Mouse (Mus musculus) gastrocnemius, adult 2 months (tissue): ENCODE measurements at regions not wholly inside any gene's neighbourhood (a gene's known extent, or its start where the extent isn't known, plus 50 kb on each side); places are given as distances from the start of the nearest gene placed in this dataset.

Experiments
- DNase-seq: peaks from one replicate; pipeline ENCODE4 v3.0.0; 2022
- H3K27ac ChIP-seq: fragments of 200-600 bp; 2 replicates; pipeline ENCODE4 v1.8.1; 2022; ENCODE audit warnings: mild to moderate bottlenecking
- H3K4me3 ChIP-seq: fragments of 200-600 bp; 2 replicates; pipeline ENCODE4 v1.8.1; 2022; ENCODE audit warnings: mild to moderate bottlenecking, moderate library complexity
- CTCF ChIP-seq: fragments of 200-600 bp; IDR thresholded peaks from 2 replicates; pipeline ENCODE4 v1.8.1; 2022; ENCODE audit warnings: antibody characterized with exemption, mild to moderate bottlenecking, moderate library complexity
- intact Hi-C: fragments of 180-260 bp; cut with DNase I; formaldehyde crosslinking; loops from one replicate; pipeline ENCODE4 v1.15.1; 2025

GRCm38 (mm10) chr6:103213160-103213559 is 297.2 kb upstream of the Chl1 start:
- DNase-seq = peak; percentile 14
- intact Hi-C loops = no loop called here
- no peak for TF ChIP-seq CTCF

GRCm38 (mm10) chr6:103236896-103237295 is 273.5 kb upstream of the Chl1 start:
- no peak overlapping the region for H3K4me3 ChIP-seq

More at GRCm38 (mm10) chr6:103213160-103213559, 297.2 kb upstream of the Chl1 start:
- Histone ChIP-seq H3K27ac (no peak overlapping the region), H3K4me3 (no peak overlapping the region)

GRCm38 (mm10) chr6:103268984-103269383 is 241.4 kb upstream of the Chl1 start:
- Histone ChIP-seq H3K27ac (no peak overlapping the region), H3K4me3 (no peak overlapping the region)
- DNase-seq = no peak
- intact Hi-C loops = no loop called here
- no peak for TF ChIP-seq CTCF

More at GRCm38 (mm10) chr6:103236896-103237295, 273.5 kb upstream of the Chl1 start:
- no peak overlapping the region for H3K27ac ChIP-seq
- no peak for DNase-seq
- no peak for TF ChIP-seq CTCF
- intact Hi-C loops = no loop called here

GRCm38 (mm10) chr6:103272216-103272615 is 238.2 kb upstream of the Chl1 start:
- TF ChIP-seq CTCF = no peak
- DNase-seq = no peak
- intact Hi-C loops = no loop called here
- Histone ChIP-seq H3K27ac (no peak overlapping the region), H3K4me3 (no peak overlapping the region)

- H3K4me3 ChIP-seq = no peak overlapping the region
- no peak for TF ChIP-seq CTCF
- intact Hi-C loops = no loop called here
- H3K27ac ChIP-seq = no peak overlapping the region
- no peak for DNase-seq
Measured at GRCm38 (mm10) chr6:103275071-103275470, 235.3 kb upstream of the Chl1 start.

- TF ChIP-seq CTCF = peak; percentile 29; the same call in 1 of the 2 replicates
- intact Hi-C loops = no loop called here
- no peak overlapping the region for H3K4me3 ChIP-seq
- no peak overlapping the region for H3K27ac ChIP-seq
- no peak for DNase-seq
Measured at GRCm38 (mm10) chr6:103275476-103275875, 234.9 kb upstream of the Chl1 start.

GRCm38 (mm10) chr6:103296015-103296414 is 214.4 kb upstream of the Chl1 start:
- peak; percentile 49 for TF ChIP-seq CTCF
- intact Hi-C loops = no loop called here
- no peak for DNase-seq
- no peak overlapping the region for H3K27ac ChIP-seq
- H3K4me3 ChIP-seq = no peak overlapping the region

- intact Hi-C loops = no loop called here
- Histone ChIP-seq H3K4me3 (no peak overlapping the region), H3K27ac (no peak overlapping the region)
- peak; percentile 68 for TF ChIP-seq CTCF
- no peak for DNase-seq
Measured at GRCm38 (mm10) chr6:103306420-103307249, 203.8 kb upstream of the Chl1 start.

GRCm38 (mm10) chr6:103307250-103307580 is 203.2 kb upstream of the Chl1 start:
- no peak for TF ChIP-seq CTCF
- H3K27ac ChIP-seq = no peak overlapping the region
- H3K4me3 ChIP-seq = no peak overlapping the region
- DNase-seq = no peak
- intact Hi-C loops = no loop called here

GRCm38 (mm10) chr6:103312149-103312548 is 198.2 kb upstream of the Chl1 start:
- no peak for DNase-seq
- no peak for TF ChIP-seq CTCF
- Histone ChIP-seq H3K27ac (no peak overlapping the region), H3K4me3 (no peak overlapping the region)
- intact Hi-C loops = no loop called here

GRCm38 (mm10) chr6:103312935-103313334 is 197.5 kb upstream of the Chl1 start:
- TF ChIP-seq CTCF = no peak
- no peak overlapping the region for H3K4me3 ChIP-seq
- no peak overlapping the region for H3K27ac ChIP-seq
- intact Hi-C loops = no loop called here
- DNase-seq = no peak

GRCm38 (mm10) chr6:103318081-103318480 is 192.3 kb upstream of the Chl1 start:
- no peak overlapping the region for H3K4me3 ChIP-seq
- no peak for TF ChIP-seq CTCF
- no peak for DNase-seq
- intact Hi-C loops = no loop called here
- H3K27ac ChIP-seq = no peak overlapping the region

- intact Hi-C loops = no loop called here
- H3K4me3 ChIP-seq = no peak overlapping the region
- TF ChIP-seq CTCF = no peak
- DNase-seq = no peak
- H3K27ac ChIP-seq = no peak overlapping the region
Measured at GRCm38 (mm10) chr6:103318677-103319359, 191.6 kb upstream of the Chl1 start.
